Mouse (Mus musculus) limb, embryonic 11.5 days (tissue): ENCODE measurements around the gene Selenow. TPM values are rescaled to one million over a fixed set of nuclear protein-coding genes. Genes with fewer than 3 reads are reported as not detected.
A peak's percentile ranks its signal among the peaks of the same experiment; 100 is the strongest.

Experiments used
- ATAC-seq: fragments of 200-750 bp; cut with Nextera tagmentation; 2 replicates; pipeline ENCODE4 v1.8.0; 2017; ENCODE audit warnings: low read depth; ENCODE audit not compliant: insufficient number of reproducible peaks, low FRiP score, low TSS enrichment
- DNase-seq: peaks from one replicate; pipeline ENCODE4 v3.0.0-alpha.2; 2015; ENCODE audit warnings: low spot score
- H3K27ac ChIP-seq: fragments of 300-500 bp; sonication (generic); replicated peaks from 2 replicates; pipeline ENCODE4 v1.5.1; 2014; ENCODE audit warnings: low read depth, mild to moderate bottlenecking, low read length
- H3K27me3 ChIP-seq: fragments of 300-500 bp; sonication (generic); 2 replicates; pipeline ENCODE4 v1.6.1; 2014; ENCODE audit warnings: mild to moderate bottlenecking, low read length, mixed read lengths; ENCODE audit not compliant: control insufficient read depth, insufficient read depth
- H3K36me3 ChIP-seq: fragments of 300-500 bp; sonication (generic); 2 replicates; pipeline ENCODE4 v1.6.1; 2014; ENCODE audit warnings: mild to moderate bottlenecking, low read length, moderate library complexity, mixed read lengths; ENCODE audit not compliant: control insufficient read depth, insufficient read depth
- H3K4me1 ChIP-seq: fragments of 300-500 bp; sonication (generic); 2 replicates; pipeline ENCODE4 v1.6.1; 2014; ENCODE audit warnings: low read length, mixed read lengths; ENCODE audit not compliant: control insufficient read depth, insufficient read depth
- H3K4me2 ChIP-seq: fragments of 300-500 bp; sonication (generic); 2 replicates; pipeline ENCODE4 v1.6.1; 2014; ENCODE audit warnings: low read depth, mild to moderate bottlenecking, moderate library complexity; ENCODE audit not compliant: severe bottlenecking
- H3K4me3 ChIP-seq: fragments of 300-500 bp; sonication (generic); 2 replicates; pipeline ENCODE4 v1.5.1; 2014; ENCODE audit warnings: low read depth, low read length
- H3K9ac ChIP-seq: fragments of 300-500 bp; sonication (generic); 2 replicates; pipeline ENCODE4 v1.6.1; 2014; ENCODE audit warnings: mild to moderate bottlenecking, low read length
- H3K9me3 ChIP-seq: fragments of 300-500 bp; sonication (generic); 2 replicates; pipeline ENCODE4 v1.6.1; 2016; ENCODE audit warnings: low read length; ENCODE audit not compliant: control insufficient read depth
- WGBS: fragments of 180-500 bp; shearing (Covaris S2); extraction: QIAGEN DNeasy Blood & Tissue Kit; methylation state at CpG from one replicate; pipeline ENCODE4 v1.1.7; 2014; 5-methylcytosine and 5-hydroxymethylcytosine counted together
- polyA plus RNA-seq: library from polyadenylated mRNA; unstranded; fragments of >200 nt; fragmentation: Nextera tagmentation; extraction: Ambion mirVana; gene quantifications from 2 replicates; pipeline ENCODE4 v1.2.1, GENCODE M21; 2014

Selenow gene
- polyA plus RNA-seq, result 778 and 804 TPM in 2 replicates

GRCm38 (mm10) chr7:15922220-15922773, at the start of gene Selenow:
Gene Selenow (minus strand): TSS chr7:15922402.
- Histone ChIP-seq H3K27ac (peak within 1 kb of the TSS; percentile 62), H3K36me3 (peaks cover 14% of the 10 kb centered on the region), H3K9ac (peak within 1 kb of the TSS; percentile 87), H3K9me3 (no peaks in the 10 kb centered on the region; the same call in 1 of the 2 replicates), H3K4me2 (peak within 1 kb of the TSS; percentile 79), H3K4me3 (peak within 1 kb of the TSS; percentile 71), H3K4me1 (peaks cover 11% of the 10 kb centered on the region), H3K27me3 (no peaks in the 10 kb centered on the region)
- 0% methylated on average over 33 of the region's 33 CpGs for WGBS
- DNase-seq (peak; percentile 95), ATAC-seq (peak; percentile 94)

GRCm38 (mm10) chr7:15969674-15970073, 47.5 kb upstream of the Selenow start:
- H3K36me3 ChIP-seq, result peaks cover 13% of the 10 kb centered on the region
- H3K9ac ChIP-seq, result no peak overlapping the region
- H3K4me3 ChIP-seq, result no peak overlapping the region
- no peak for DNase-seq
- no peak for ATAC-seq
- no peak overlapping the region for H3K4me2 ChIP-seq
- 79% methylated on average over 3 of the region's 3 CpGs for WGBS
- no peaks in the 10 kb centered on the region for H3K27me3 ChIP-seq
- 0 out of 2 replicates have a peak, but pooled peaks cover 3% of the 10 kb centered on the region for H3K9me3 ChIP-seq
- no peak overlapping the region for H3K27ac ChIP-seq
- no peaks in the 10 kb centered on the region for H3K4me1 ChIP-seq

DNA sequence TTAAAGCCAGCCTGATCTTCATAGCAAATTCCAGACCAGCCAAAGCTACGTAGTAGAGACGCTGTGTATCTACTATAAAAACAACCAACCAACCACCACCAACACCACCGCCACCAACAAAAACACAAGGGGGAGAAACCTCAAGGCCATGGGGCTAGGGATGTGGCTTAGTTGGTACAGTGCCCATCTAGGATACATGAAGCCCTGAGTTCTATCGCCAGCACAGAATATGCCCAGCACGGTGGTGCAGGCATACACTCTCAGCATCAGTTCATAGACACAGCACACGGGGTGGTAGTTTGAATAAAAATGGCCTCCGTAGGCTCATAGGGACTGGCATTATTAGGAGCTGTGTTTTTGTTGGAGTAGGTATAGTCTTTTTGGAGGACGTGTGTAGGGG, 46.1 kb upstream of the Selenow start:
- DNase-seq, result no peak
- peaks cover 10% of the 10 kb centered on the region for H3K36me3 ChIP-seq
- no peaks in the 10 kb centered on the region for H3K27me3 ChIP-seq
- no peak overlapping the region for H3K9ac ChIP-seq
- H3K27ac ChIP-seq, result no peak overlapping the region
- 86% methylated on average over 8 of the region's 8 CpGs for WGBS
- no peak overlapping the region for H3K4me2 ChIP-seq
- 0 out of 2 replicates have a peak, but pooled peaks cover 3% of the 10 kb centered on the region for H3K9me3 ChIP-seq
- ATAC-seq, result no peak
- no peak overlapping the region for H3K4me3 ChIP-seq
- no peaks in the 10 kb centered on the region for H3K4me1 ChIP-seq

GRCm38 (mm10) chr7:15967312-15967711, 45.1 kb upstream of the Selenow start, which contains the start of gene Ehd2:
Gene Ehd2 (minus strand): TSS chr7:15967567.
- ATAC-seq (peak; percentile 79), DNase-seq (peak; percentile 73)
- Histone ChIP-seq H3K36me3 (peaks cover 10% of the 10 kb centered on the region), H3K4me2 (peak within 1 kb of the TSS; percentile 47), H3K4me1 (0 out of 2 replicates have a peak, but pooled peaks cover 2% of the 10 kb centered on the region), H3K9ac (peak within 1 kb of the TSS; percentile 43; the same call in 1 of the 2 replicates), H3K27ac (no peak within 1 kb of the TSS), H3K9me3 (0 out of 2 replicates have a peak, but pooled peaks cover 3% of the 10 kb centered on the region), H3K4me3 (peak within 1 kb of the TSS; percentile 22; the same call in 1 of the 2 replicates), H3K27me3 (no peaks in the 10 kb centered on the region)
- WGBS, result 0% methylated on average over 22 of the region's 22 CpGs

DNA sequence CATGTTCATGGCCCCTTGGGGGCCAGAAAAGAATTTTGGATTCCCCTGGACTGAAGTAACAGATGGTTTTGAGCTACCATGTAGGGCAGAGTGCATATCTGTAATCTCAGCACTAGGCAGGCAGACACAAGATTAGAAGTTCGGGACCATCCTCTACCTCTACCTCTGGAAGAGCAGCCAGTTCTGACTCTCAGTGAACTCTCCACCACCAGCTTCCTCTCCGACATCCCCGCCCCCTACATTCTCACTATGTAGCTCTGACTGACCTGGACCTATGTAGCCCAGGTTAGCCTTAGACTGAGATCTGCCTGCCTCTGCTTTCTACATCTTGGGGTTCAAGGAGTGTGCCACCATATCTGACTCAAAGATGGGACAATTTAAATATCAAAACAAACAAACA, 44.3 kb upstream of the Selenow start:
- Histone ChIP-seq H3K4me3 (no peak overlapping the region), H3K36me3 (peaks cover 1% of the 10 kb centered on the region), H3K4me2 (no peak overlapping the region), H3K27ac (no peak overlapping the region), H3K9ac (no peak overlapping the region), H3K27me3 (no peaks in the 10 kb centered on the region), H3K9me3 (0 out of 2 replicates have a peak, but pooled peaks cover 3% of the 10 kb centered on the region), H3K4me1 (0 out of 2 replicates have a peak, but pooled peaks cover 6% of the 10 kb centered on the region)
- 69% methylated on average over 3 of the region's 3 CpGs for WGBS
- no peak for ATAC-seq
- DNase-seq, result no peak

DNA sequence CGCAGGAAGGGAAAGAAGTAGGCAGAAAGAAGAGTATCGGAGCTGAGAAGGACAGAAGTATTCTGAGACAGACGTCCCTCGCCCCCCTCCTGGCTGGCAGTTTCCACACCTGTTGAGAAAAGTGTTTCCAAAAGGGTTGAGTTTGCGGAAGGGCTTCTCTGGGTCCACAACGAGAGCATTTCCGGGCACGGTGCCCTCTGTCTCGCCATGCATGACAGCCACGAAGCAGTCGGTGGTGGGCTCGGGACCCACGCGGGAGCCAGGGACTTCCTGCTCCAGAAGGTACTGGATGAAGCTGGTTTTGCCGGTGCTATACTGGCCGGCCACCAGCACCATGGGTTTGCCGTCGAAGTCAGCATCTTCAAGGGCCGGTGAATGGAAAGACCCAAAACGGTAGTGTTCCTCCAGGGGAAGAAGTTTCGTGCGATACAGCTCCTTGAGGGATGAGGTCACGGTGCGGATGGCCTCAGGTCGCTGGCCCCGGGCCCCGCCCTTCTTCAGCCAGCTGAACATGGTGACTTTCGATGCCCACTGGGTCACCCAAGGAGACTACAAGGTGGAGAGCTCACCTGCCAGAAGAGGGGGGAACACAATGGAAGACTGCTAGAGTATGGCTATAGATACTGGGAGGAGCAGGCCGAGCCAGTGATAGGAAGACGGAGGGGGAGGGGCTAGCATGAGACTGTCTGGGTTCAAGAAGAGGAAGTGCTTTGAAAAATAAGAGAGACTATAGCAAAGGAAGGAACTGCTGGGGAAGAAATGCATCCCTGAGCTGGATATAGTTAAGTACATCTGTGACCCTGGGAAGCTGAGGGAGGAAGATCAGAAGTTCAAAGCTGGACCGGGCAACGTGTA, 41.8 kb upstream of the Selenow start:
- H3K36me3 ChIP-seq, result no peaks in the 10 kb centered on the region
- DNase-seq (no peak), ATAC-seq (no peak)
- WGBS, result 83% methylated on average over 32 of the region's 32 CpGs
- H3K9ac ChIP-seq, result no peak overlapping the region
- 0 out of 2 replicates have a peak, but pooled peaks cover 6% of the 10 kb centered on the region for H3K4me1 ChIP-seq
- H3K4me2 ChIP-seq, result no peak overlapping the region
- H3K4me3 ChIP-seq, result no peak overlapping the region
- no peaks in the 10 kb centered on the region for H3K27me3 ChIP-seq
- no peak overlapping the region for H3K27ac ChIP-seq
- H3K9me3 ChIP-seq, result no peaks in the 10 kb centered on the region; the same call in 1 of the 2 replicates

- Histone ChIP-seq H3K36me3 (no peaks in the 10 kb centered on the region), H3K9ac (no peak overlapping the region), H3K4me3 (no peak overlapping the region), H3K4me1 (0 out of 2 replicates have a peak, but pooled peaks cover 6% of the 10 kb centered on the region), H3K27ac (peak overlapping the region; percentile 36; the same call in 1 of the 2 replicates), H3K4me2 (no peak overlapping the region), H3K9me3 (no peaks in the 10 kb centered on the region; the same call in 1 of the 2 replicates), H3K27me3 (no peaks in the 10 kb centered on the region)
- ATAC-seq (peak; percentile 53; the same call in 1 of the 2 replicates), DNase-seq (peak; percentile 38)
- 47% methylated on average over 12 of the region's 12 CpGs for WGBS
These were observed 40.4 kb upstream of the Selenow start for GRCm38 (mm10) chr7:15962311-15963288.
